Mouse (Mus musculus) heart, embryonic 13.5 days (tissue): Measurements from ENCODE around the gene Pmepa1. TPM values are rescaled to one million over a fixed set of nuclear protein-coding genes. Genes with fewer than 3 reads are reported as not detected.
A peak's percentile ranks its signal among the peaks of the same experiment; 100 is the strongest.

Source experiments
- ATAC-seq: fragments of 200-750 bp; cut with Nextera tagmentation; 2 replicates; pipeline ENCODE4 v1.8.0; 2017; ENCODE audit warnings: moderate TSS enrichment; ENCODE audit not compliant: insufficient number of reproducible peaks, low FRiP score, low TSS enrichment; ENCODE audit errors: extremely low read depth
- H3K27ac ChIP-seq: fragments of 300-500 bp; sonication (generic); replicated peaks from 2 replicates; pipeline ENCODE4 v1.5.1; 2015; ENCODE audit warnings: moderate library complexity, mild to moderate bottlenecking, inconsistent platforms
- H3K27me3 ChIP-seq: fragments of 300-500 bp; sonication (generic); replicated peaks from 2 replicates; pipeline ENCODE4 v1.6.1; 2015; ENCODE audit warnings: mild to moderate bottlenecking, inconsistent platforms
- H3K36me3 ChIP-seq: fragments of 300-500 bp; sonication (generic); 2 replicates; pipeline ENCODE4 v1.6.1; 2015; ENCODE audit warnings: mild to moderate bottlenecking, inconsistent platforms
- H3K4me1 ChIP-seq: fragments of 300-500 bp; sonication (generic); 2 replicates; pipeline ENCODE4 v1.6.1; 2015; ENCODE audit warnings: inconsistent platforms
- H3K4me2 ChIP-seq: fragments of 300-500 bp; sonication (generic); 2 replicates; pipeline ENCODE4 v1.6.1; 2015; ENCODE audit warnings: inconsistent platforms, mild to moderate bottlenecking, moderate library complexity
- H3K4me3 ChIP-seq: fragments of 300-500 bp; sonication (generic); 2 replicates; pipeline ENCODE4 v1.5.1; 2015; ENCODE audit warnings: moderate library complexity, mild to moderate bottlenecking, inconsistent platforms
- H3K9ac ChIP-seq: fragments of 300-500 bp; sonication (generic); 2 replicates; pipeline ENCODE4 v1.6.1; 2015; ENCODE audit warnings: inconsistent platforms, mild to moderate bottlenecking, moderate library complexity
- H3K9me3 ChIP-seq: fragments of 300-500 bp; sonication (generic); 2 replicates; pipeline ENCODE4 v1.6.1; 2016; ENCODE audit warnings: inconsistent platforms
- WGBS: fragments of 180-500 bp; shearing (Covaris S2); methylation state at CpG from one replicate; pipeline ENCODE4 v1.1.7; 2015; ENCODE audit warnings: mixed read lengths; 5-methylcytosine and 5-hydroxymethylcytosine counted together
- polyA plus RNA-seq: library from polyadenylated mRNA; unstranded; fragments of >200 nt; fragmentation: Nextera tagmentation; extraction: Ambion mirVana; gene quantifications from 2 replicates; pipeline ENCODE4 v1.2.1, GENCODE M21; 2015

The Pmepa1 gene
- polyA plus RNA-seq, 1 experiment from 2014 or later: 3.4 TPM

DNA sequence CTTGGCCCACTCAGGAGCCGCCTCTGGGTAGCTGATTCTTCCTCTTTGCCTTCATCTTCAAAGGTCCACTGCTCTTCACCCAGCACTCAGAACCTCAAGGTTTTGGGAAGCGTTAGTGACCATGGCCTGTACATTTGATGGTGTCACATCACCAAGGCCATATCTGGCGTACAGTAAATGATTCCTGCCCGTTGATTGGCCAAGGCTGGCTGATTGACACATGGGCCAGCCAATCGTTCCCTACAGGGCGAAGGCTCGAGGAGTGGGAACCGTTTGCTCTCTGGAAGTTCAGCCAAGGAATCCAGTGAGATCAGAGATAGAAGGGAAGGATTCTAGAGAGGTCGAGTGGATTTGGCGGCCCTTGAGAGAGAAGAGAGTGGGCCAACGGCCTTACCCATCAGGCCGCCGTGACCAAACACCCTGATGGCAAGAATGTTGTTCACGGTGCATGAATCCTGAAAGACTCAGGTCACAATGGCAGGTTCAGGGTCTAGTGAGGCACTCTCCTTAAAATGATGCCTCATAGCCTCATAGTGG, 70.7 kb downstream of the Pmepa1 start:
- Histone ChIP-seq H3K4me2 (no peak overlapping the region), H3K27me3 (0 out of 2 replicates have a peak, but pooled peaks cover 3% of the 10 kb centered on the region), H3K4me3 (no peak overlapping the region), H3K9ac (no peak overlapping the region), H3K9me3 (no peaks in the 10 kb centered on the region), H3K36me3 (no peaks in the 10 kb centered on the region), H3K4me1 (no peaks in the 10 kb centered on the region), H3K27ac (no peak overlapping the region)
- WGBS: 85% methylated on average over 14 of the region's 14 CpGs
- ATAC-seq: no peak

DNA sequence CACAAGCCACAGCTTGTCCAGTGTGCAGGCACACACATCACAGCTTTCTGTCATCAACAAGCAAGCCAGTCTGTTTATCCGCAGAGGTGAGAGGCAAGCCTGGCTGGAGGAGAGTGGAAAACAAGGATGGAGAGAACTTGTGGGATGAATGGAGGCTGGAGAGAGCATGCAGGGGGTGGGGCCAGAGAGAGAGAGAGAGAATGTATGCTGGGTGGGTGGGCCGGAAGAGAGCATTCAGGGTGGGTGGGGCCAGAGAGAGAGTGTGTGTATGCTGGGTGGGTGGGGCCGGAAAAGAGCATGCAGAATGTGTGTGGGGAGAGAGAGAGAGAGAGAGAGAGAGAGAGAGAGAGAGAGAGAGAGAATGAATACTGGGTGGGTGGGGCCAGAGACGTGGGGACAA, 71.7 kb downstream of the Pmepa1 start:
- H3K9me3 ChIP-seq: no peaks in the 10 kb centered on the region
- no peak overlapping the region for H3K4me3 ChIP-seq
- H3K36me3 ChIP-seq: no peaks in the 10 kb centered on the region
- WGBS: 59% methylated on average over 4 of the region's 4 CpGs
- 0 out of 2 replicates have a peak, but pooled peaks cover 3% of the 10 kb centered on the region for H3K27me3 ChIP-seq
- H3K9ac ChIP-seq: no peak overlapping the region
- H3K4me1 ChIP-seq: no peaks in the 10 kb centered on the region
- H3K4me2 ChIP-seq: no peak overlapping the region
- no peak overlapping the region for H3K27ac ChIP-seq
- ATAC-seq: no peak

DNA sequence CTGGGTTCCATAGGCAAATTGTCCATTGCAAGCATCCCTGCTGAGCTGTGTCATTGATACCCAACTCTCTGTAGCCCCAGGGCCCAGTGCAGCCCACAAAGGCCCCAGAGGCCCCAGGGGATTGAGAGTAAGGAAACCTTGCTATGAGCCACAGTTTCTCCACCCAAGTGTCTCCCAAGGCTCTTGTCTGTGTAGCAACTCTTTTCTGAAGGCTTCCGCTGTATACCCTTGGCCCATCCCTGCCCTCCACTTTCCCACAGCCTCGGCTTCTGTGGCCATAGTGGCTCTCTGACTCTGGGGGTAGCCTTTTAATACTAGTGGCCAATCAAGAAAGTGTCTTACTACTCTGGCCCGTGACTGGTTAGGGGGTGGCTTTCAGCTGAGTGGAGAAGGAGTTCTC, 72.6 kb downstream of the Pmepa1 start:
- Histone ChIP-seq H3K36me3 (no peaks in the 10 kb centered on the region), H3K27me3 (0 out of 2 replicates have a peak, but pooled peaks cover 3% of the 10 kb centered on the region), H3K4me3 (no peak overlapping the region), H3K27ac (no peak overlapping the region), H3K9me3 (no peaks in the 10 kb centered on the region), H3K9ac (no peak overlapping the region), H3K4me1 (no peaks in the 10 kb centered on the region), H3K4me2 (no peak overlapping the region)
- ATAC-seq: no peak
- WGBS: 81% methylated on average over 3 of the region's 3 CpGs

DNA sequence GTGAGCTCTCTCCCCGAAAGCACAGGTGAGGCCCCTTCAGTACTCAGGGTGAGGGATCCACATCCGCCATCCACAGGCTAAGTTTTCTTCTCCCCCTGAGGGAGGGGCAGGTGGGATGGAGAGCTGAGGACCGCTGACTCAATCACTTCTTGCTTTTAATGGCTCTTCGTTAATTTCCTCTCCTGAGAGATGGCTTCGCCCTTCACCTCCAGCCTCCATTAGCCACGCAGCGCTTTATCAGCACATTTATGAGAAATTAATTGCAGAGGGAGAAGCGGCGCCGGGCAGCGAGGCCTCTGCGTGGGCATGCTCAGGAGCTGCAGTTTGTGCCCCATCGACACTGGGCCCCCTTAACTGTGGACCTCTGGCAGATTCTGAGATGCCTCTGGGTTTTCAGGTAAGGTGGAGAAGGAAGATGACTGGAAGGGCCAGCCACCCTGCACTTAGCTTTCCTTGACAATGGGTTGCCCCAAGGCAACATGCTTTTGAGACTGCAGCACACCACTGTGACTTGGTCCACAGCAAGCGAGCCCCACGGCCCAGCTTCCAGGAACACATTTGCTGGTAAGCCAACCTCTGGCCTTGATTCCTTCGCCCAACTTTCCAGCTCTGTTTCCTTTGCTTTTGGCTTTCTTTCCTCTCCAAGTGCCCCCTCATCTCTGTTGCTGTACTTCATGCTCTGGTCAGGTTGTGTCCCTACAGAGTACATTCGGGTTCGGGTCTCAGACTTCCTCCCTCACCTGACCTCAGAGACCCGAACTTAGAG, 73.2 kb downstream of the Pmepa1 start:
- H3K27ac ChIP-seq: no peak overlapping the region
- no peak for ATAC-seq
- no peaks in the 10 kb centered on the region for H3K4me1 ChIP-seq
- H3K36me3 ChIP-seq: no peaks in the 10 kb centered on the region
- 0 out of 2 replicates have a peak, but pooled peaks cover 3% of the 10 kb centered on the region for H3K27me3 ChIP-seq
- no peak overlapping the region for H3K4me3 ChIP-seq
- H3K9ac ChIP-seq: no peak overlapping the region
- H3K4me2 ChIP-seq: no peak overlapping the region
- no peaks in the 10 kb centered on the region for H3K9me3 ChIP-seq
- WGBS: 78% methylated on average over 19 of the region's 19 CpGs

DNA sequence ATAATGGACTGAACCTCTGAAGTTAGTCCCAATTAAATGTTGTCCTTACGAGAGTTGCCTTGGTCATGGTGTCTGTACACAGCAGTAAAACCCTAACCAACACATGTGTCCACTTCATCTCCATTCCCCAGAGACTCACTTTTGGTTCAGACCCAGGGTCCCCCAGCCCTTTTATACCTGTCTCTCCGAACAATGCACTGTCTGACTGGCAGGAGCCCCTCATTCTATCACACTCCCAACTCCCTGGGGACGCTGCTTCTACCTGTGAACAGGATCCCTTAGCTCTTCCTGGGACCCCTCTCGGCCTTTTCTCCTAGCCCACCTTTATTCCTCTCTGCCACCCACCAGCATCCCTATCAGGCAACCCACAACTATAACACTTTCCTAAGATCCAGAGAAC, 81.5 kb downstream of the Pmepa1 start:
- Histone ChIP-seq H3K4me1 (no peaks in the 10 kb centered on the region), H3K4me2 (no peak overlapping the region), H3K27ac (no peak overlapping the region), H3K36me3 (no peaks in the 10 kb centered on the region), H3K27me3 (no peaks in the 10 kb centered on the region), H3K4me3 (no peak overlapping the region), H3K9me3 (peaks cover 6% of the 10 kb centered on the region; the same call in 1 of the 2 replicates), H3K9ac (no peak overlapping the region)
- WGBS: 69% methylated on average over 4 of the region's 4 CpGs
- ATAC-seq: no peak

DNA sequence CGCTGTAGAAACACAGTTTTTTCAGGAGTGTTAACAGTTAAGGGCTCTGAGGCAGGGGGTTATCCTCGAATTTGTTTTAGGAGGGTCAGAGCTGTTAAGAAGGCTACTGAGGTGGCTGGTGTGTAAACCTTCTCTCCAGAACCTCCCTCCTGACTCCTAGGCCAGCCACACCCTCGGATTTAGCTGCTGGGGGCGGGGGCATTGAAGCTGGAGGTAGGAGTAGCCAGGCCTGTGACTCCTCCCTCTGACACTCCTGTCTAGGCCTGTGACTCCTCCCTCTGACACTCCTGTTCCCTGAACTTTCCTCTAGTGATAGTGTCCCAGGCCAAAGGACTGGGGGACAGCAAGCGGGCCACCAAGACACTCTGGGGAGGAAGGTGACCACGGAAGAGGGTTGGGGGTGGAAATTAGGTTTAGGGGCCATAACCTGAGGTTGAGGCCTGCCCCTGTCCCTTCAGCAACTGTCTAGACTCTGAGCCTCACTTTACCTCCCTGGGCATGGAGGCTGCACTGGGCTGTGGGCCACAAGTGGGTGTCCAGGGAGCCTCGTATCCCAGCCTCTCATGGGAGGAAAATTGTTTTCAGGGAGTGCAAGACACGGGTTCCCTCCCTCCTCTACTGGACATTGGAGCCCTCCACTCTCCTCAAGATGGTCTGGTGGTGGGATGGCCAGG, 89.0 kb downstream of the Pmepa1 start:
- no peak overlapping the region for H3K9ac ChIP-seq
- H3K27ac ChIP-seq: no peak overlapping the region
- H3K27me3 ChIP-seq: peaks cover 54% of the 10 kb centered on the region
- H3K36me3 ChIP-seq: no peaks in the 10 kb centered on the region
- WGBS: 36% methylated on average over 8 of the region's 8 CpGs
- H3K9me3 ChIP-seq: no peaks in the 10 kb centered on the region
- no peak for ATAC-seq
- H3K4me1 ChIP-seq: peaks cover 4% of the 10 kb centered on the region; the same call in 1 of the 2 replicates
- no peak overlapping the region for H3K4me3 ChIP-seq
- H3K4me2 ChIP-seq: no peak overlapping the region

DNA sequence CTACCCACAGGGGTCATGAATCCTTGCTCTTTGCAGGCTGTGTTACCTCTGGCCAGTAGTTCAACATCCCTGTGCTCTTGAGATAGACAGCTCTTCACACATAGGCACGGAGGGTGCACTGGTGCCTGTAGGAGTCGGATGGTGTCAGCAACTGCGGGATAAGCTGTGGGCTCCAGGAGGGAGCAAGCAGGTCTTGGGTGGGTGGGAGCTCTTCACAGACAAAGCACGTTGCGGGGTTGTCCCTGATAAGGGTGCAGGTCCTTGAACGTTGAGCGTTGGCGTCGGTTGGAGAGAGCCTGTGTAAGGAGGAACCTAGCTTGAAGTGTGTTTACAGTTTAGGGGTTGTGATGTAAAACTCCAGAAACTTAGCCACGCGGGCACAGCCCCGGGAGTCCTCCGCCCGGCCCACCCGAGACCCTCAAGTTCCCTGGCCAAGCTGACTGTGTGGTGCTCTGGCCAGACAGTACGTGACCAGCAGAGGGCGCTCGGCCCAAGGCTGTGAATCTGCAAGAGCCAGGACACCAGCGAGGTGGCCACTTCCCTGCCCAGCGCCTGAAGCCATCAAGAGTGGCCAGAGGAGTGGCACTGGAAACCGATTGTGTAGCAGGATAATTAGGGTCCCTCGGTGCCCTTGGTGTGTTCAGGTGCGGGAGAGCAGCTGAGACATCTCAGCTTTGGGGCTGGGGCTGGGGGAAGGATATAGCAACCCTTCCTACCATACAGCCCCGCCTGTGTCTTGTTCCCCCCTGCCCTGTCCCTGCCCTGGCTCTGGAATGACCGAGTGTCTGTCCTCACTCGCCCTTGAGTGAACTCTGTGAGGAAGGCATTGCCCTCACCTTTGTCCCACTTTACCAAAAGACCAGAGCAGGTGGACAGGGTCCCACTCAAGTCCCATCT, 90.0 kb downstream of the Pmepa1 start:
- Histone ChIP-seq H3K36me3 (no peaks in the 10 kb centered on the region), H3K4me3 (no peak overlapping the region), H3K9ac (0 out of 2 replicates have a peak overlapping the region, but pooled peaks have one; percentile 14), H3K27me3 (peaks cover 64% of the 10 kb centered on the region), H3K27ac (no peak overlapping the region), H3K9me3 (no peaks in the 10 kb centered on the region), H3K4me2 (no peak overlapping the region), H3K4me1 (peaks cover 4% of the 10 kb centered on the region; the same call in 1 of the 2 replicates)
- no peak for ATAC-seq
- WGBS: 23% methylated on average over 26 of the region's 26 CpGs

DNA sequence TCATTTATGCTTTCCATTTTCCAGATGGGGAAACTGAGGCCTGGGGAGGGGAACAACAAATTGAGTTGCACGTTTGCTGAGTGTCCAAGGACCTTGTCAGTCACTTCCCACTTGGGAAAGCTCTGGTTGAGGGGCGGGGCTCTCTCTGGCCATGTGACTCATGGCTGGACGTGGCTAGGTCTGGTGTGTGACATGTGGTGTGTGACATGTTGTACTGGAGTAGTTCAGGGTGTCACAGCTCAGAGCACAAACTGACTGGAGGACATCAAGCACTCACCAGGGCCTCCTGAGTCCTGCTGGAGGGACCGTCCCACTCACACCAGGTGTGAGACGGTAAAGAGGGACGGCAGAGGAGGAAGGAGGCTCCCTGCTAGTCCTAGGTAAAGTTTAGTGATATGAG, 91.1 kb downstream of the Pmepa1 start:
- peaks cover 73% of the 10 kb centered on the region for H3K27me3 ChIP-seq
- no peak for ATAC-seq
- no peaks in the 10 kb centered on the region for H3K9me3 ChIP-seq
- no peak overlapping the region for H3K4me3 ChIP-seq
- no peak overlapping the region for H3K9ac ChIP-seq
- H3K36me3 ChIP-seq: no peaks in the 10 kb centered on the region
- H3K4me1 ChIP-seq: peaks cover 4% of the 10 kb centered on the region; the same call in 1 of the 2 replicates
- no peak overlapping the region for H3K4me2 ChIP-seq
- no peak overlapping the region for H3K27ac ChIP-seq
- 55% methylated on average over 6 of the region's 6 CpGs for WGBS

DNA sequence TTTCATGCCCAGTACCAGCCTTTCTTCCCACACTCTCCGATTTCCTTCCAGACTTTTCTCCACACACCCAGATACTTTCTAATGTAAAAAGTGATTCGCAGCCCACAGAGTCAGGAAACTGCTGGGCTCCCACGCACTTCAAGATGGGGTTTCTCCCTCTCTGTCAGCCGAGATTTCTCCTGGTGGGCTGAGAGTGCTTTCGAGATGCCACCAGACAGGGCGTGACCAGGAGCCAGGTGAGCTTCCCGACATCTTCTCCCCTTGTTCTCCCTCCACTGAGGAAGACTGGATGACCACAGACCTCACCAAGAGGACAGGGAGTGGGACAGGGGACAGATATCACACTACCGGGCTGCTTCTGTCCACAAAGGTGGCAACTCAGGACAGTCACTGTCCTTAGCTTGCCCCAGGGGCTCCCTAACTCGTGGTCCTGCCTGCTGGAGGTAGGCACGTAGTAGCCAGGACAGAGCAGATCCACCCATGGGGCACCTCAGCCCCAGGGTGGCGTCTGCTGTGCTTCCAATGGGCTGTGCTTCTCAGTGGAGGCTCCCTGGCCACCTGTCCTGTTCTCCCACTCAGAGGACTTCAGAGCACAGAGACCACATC, 91.8 kb downstream of the Pmepa1 start:
- Histone ChIP-seq H3K4me1 (peaks cover 4% of the 10 kb centered on the region; the same call in 1 of the 2 replicates), H3K4me2 (no peak overlapping the region), H3K36me3 (no peaks in the 10 kb centered on the region), H3K27me3 (peaks cover 80% of the 10 kb centered on the region), H3K9ac (no peak overlapping the region), H3K4me3 (no peak overlapping the region), H3K27ac (no peak overlapping the region), H3K9me3 (no peaks in the 10 kb centered on the region)
- no peak for ATAC-seq
- 52% methylated on average over 11 of the region's 11 CpGs for WGBS

DNA sequence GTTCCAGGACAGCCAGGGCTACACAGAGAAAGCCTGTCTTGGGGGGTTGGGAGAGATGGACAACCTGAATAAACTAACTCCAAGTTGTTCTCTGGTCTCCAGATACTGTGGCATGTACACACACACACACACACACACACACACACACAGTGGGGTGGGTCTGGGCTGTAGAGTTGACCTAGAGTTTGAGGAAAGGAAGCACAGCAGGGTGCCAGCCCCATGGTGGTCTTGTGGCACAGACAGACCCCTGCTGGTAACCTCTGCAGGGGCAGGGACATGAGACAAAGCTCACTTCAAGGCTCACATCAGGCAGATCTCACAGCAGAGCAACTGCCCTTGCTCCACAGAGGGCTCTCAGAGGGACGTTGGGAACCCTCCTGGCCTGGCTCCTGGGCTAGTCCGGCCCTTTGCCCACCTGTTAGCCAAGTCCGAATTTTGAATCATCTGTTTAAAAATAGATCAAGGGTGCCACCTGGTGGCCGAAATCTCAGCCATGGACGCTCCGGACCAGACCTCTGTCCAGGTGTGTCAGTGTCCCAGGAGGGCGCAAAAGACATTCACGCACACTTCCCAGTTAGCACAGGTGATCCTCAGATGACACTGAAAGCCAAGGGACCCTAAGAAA, 92.4 kb downstream of the Pmepa1 start:
- Histone ChIP-seq H3K9ac (no peak overlapping the region), H3K36me3 (no peaks in the 10 kb centered on the region), H3K27ac (no peak overlapping the region), H3K4me1 (peaks cover 4% of the 10 kb centered on the region; the same call in 1 of the 2 replicates), H3K4me2 (no peak overlapping the region), H3K27me3 (peaks cover 84% of the 10 kb centered on the region), H3K9me3 (no peaks in the 10 kb centered on the region), H3K4me3 (no peak overlapping the region)
- 7% methylated on average over 8 of the region's 8 CpGs for WGBS
- no peak for ATAC-seq
